Mouse (Mus musculus) hindbrain, postnatal 0 days (tissue): ENCODE data around the gene Nfatc2. TPM values are rescaled to one million over a fixed set of nuclear protein-coding genes. Genes with fewer than 3 reads are reported as not detected.
A peak's percentile ranks its signal among the peaks of the same experiment; 100 is the strongest.

ENCODE experiments used
- ATAC-seq: fragments of 200-750 bp; cut with Nextera tagmentation; 2 replicates; pipeline ENCODE4 v1.8.0; 2017; ENCODE audit warnings: mild to moderate bottlenecking, moderate TSS enrichment, moderate library complexity
- DNase-seq: peaks from one replicate; pipeline ENCODE4 v3.0.0-alpha.2; 2015; ENCODE audit warnings: low spot score
- H3K27ac ChIP-seq: fragments of 300-500 bp; sonication (generic); 2 replicates; pipeline ENCODE4 v1.5.1; 2014; ENCODE audit warnings: mild to moderate bottlenecking
- H3K27me3 ChIP-seq: fragments of 300-500 bp; sonication (generic); 2 replicates; pipeline ENCODE4 v1.6.1; 2014; ENCODE audit warnings: low read length, mixed read lengths; ENCODE audit not compliant: insufficient read depth
- H3K36me3 ChIP-seq: fragments of 300-500 bp; sonication (generic); 2 replicates; pipeline ENCODE4 v1.6.1; 2014; ENCODE audit warnings: low read length, mixed read lengths; ENCODE audit not compliant: insufficient read depth
- H3K4me1 ChIP-seq: fragments of 300-500 bp; sonication (generic); 2 replicates; pipeline ENCODE4 v1.6.1; 2014; ENCODE audit warnings: antibody characterized with exemption, low read length, mixed read lengths; ENCODE audit not compliant: insufficient read depth
- H3K4me2 ChIP-seq: fragments of 300-500 bp; sonication (generic); 2 replicates; pipeline ENCODE4 v1.6.1; 2014; ENCODE audit warnings: low read depth, mild to moderate bottlenecking, low read length, moderate library complexity, mixed read lengths
- H3K4me3 ChIP-seq: fragments of 300-500 bp; sonication (generic); 2 replicates; pipeline ENCODE4 v1.5.1; 2014; ENCODE audit warnings: low read length
- H3K9ac ChIP-seq: fragments of 300-500 bp; sonication (generic); replicated peaks from 2 replicates; pipeline ENCODE4 v1.6.1; 2014; ENCODE audit warnings: mild to moderate bottlenecking, low read length, moderate library complexity, mixed read lengths
- H3K9me3 ChIP-seq: fragments of 300-500 bp; sonication (generic); 2 replicates; pipeline ENCODE4 v1.6.1; 2016; ENCODE audit warnings: low read length, mixed read lengths
- CTCF ChIP-seq: IDR thresholded peaks from 2 replicates; pipeline ENCODE4 v1.5.1; 2016; ENCODE audit warnings: antibody characterized with exemption, control low read depth, low read depth
- WGBS: fragments of 180-500 bp; shearing (Covaris S2); extraction: QIAGEN DNeasy Blood & Tissue Kit; methylation state at CpG from one replicate; pipeline ENCODE4 v1.1.7; 2014; 5-methylcytosine and 5-hydroxymethylcytosine counted together
- polyA plus RNA-seq: library from polyadenylated mRNA; unstranded; fragments of >200 nt; fragmentation: Nextera tagmentation; extraction: Ambion mirVana; gene quantifications from 2 replicates; pipeline ENCODE4 v1.2.1, GENCODE M21; 2015
- total RNA-seq: library from RNA; depleted of rRNA; stranded (reverse); fragments of >200 nt; gene quantifications from 2 replicates; pipeline ENCODE4 v1.2.3, GENCODE M21; 2014

Nfatc2 gene
- total and polyA plus RNA-seq, 2 experiments from 2014 or later: 6.5 to 8.5 TPM

- H3K27ac ChIP-seq: no peak overlapping the region
- no peak overlapping the region for H3K4me3 ChIP-seq
- H3K4me1 ChIP-seq: no peaks in the 10 kb centered on the region
- no peaks in the 10 kb centered on the region for H3K9me3 ChIP-seq
- no peak overlapping the region for H3K4me2 ChIP-seq
- no peak for TF ChIP-seq CTCF
- H3K27me3 ChIP-seq: no peaks in the 10 kb centered on the region
- no peak overlapping the region for H3K9ac ChIP-seq
- DNase-seq: no peak
- no peaks in the 10 kb centered on the region for H3K36me3 ChIP-seq
- no peak for ATAC-seq
- WGBS: 66% methylated on average over 15 of the region's 15 CpGs
Observed at GRCm38 (mm10) chr2:168532061-168532833, 69.2 kb downstream of the Nfatc2 start.

GRCm38 (mm10) chr2:168528551-168528950 lies 72.9 kb downstream of the Nfatc2 start:
- no peaks in the 10 kb centered on the region for H3K27me3 ChIP-seq
- DNase-seq (no peak), ATAC-seq (no peak)
- no peaks in the 10 kb centered on the region for H3K36me3 ChIP-seq
- WGBS: 75% methylated on average over 8 of the region's 8 CpGs
- no peak overlapping the region for H3K27ac ChIP-seq
- no peak overlapping the region for H3K9ac ChIP-seq
- H3K4me1 ChIP-seq: peaks cover 10% of the 10 kb centered on the region
- TF ChIP-seq CTCF: no peak
- H3K9me3 ChIP-seq: no peaks in the 10 kb centered on the region
- no peak overlapping the region for H3K4me3 ChIP-seq
- no peak overlapping the region for H3K4me2 ChIP-seq

GRCm38 (mm10) chr2:168527430-168527792 lies 74.0 kb downstream of the Nfatc2 start:
- Histone ChIP-seq H3K4me1 (peaks cover 10% of the 10 kb centered on the region), H3K27ac (no peak overlapping the region), H3K9me3 (no peaks in the 10 kb centered on the region), H3K27me3 (no peaks in the 10 kb centered on the region), H3K9ac (no peak overlapping the region), H3K4me3 (no peak overlapping the region), H3K4me2 (no peak overlapping the region), H3K36me3 (no peaks in the 10 kb centered on the region)
- WGBS: 87% methylated on average over 10 of the region's 10 CpGs
- TF ChIP-seq CTCF: no peak
- DNase-seq (no peak), ATAC-seq (no peak)

- Histone ChIP-seq H3K4me3 (no peak overlapping the region), H3K27ac (no peak overlapping the region), H3K9ac (no peak overlapping the region), H3K4me1 (peaks cover 10% of the 10 kb centered on the region), H3K27me3 (no peaks in the 10 kb centered on the region), H3K9me3 (no peaks in the 10 kb centered on the region), H3K36me3 (no peaks in the 10 kb centered on the region), H3K4me2 (no peak overlapping the region)
- no peak for TF ChIP-seq CTCF
- no peak for ATAC-seq
- 80% methylated on average over 18 of the region's 18 CpGs for WGBS
- DNase-seq: no peak
Observed at GRCm38 (mm10) chr2:168526547-168527429, 74.7 kb downstream of the Nfatc2 start.

- WGBS: 6% methylated on average over 17 of the region's 17 CpGs
- TF ChIP-seq CTCF: no peak
- peak; percentile 52; the same call in 1 of the 2 replicates for ATAC-seq
Observed at GRCm38 (mm10) chr2:168525391-168526154, 75.9 kb downstream of the Nfatc2 start.

GRCm38 (mm10) chr2:168524905-168525381 lies 76.5 kb downstream of the Nfatc2 start:
- DNase-seq (peak; percentile 93), ATAC-seq (peak; percentile 90)
- Histone ChIP-seq H3K4me2 (peak overlapping the region; percentile 53), H3K9ac (peak overlapping the region; percentile 2; the same call in 1 of the 2 replicates), H3K4me3 (0 out of 2 replicates have a peak overlapping the region, but pooled peaks have one; percentile 0), H3K4me1 (peaks cover 10% of the 10 kb centered on the region), H3K36me3 (no peaks in the 10 kb centered on the region), H3K27ac (peak overlapping the region; percentile 28; the same call in 1 of the 2 replicates), H3K27me3 (no peaks in the 10 kb centered on the region), H3K9me3 (no peaks in the 10 kb centered on the region)
- TF ChIP-seq CTCF: no peak
- 1% methylated on average over 13 of the region's 13 CpGs for whole genome bisulfite sequencing

More at GRCm38 (mm10) chr2:168525391-168526154, 75.9 kb downstream of the Nfatc2 start:
- Histone ChIP-seq H3K36me3 (no peaks in the 10 kb centered on the region), H3K4me2 (peak overlapping the region; percentile 53), H3K4me3 (peak overlapping the region; percentile 0; the same call in 1 of the 2 replicates), H3K9me3 (no peaks in the 10 kb centered on the region), H3K27ac (peak overlapping the region; percentile 28; the same call in 1 of the 2 replicates), H3K9ac (peak overlapping the region; percentile 2; the same call in 1 of the 2 replicates), H3K27me3 (no peaks in the 10 kb centered on the region), H3K4me1 (peaks cover 10% of the 10 kb centered on the region)
- peak; percentile 38 for DNase-seq
